Mouse (Mus musculus) megakaryocyte, embryonic 14.5 days (primary cell): Measurements from ENCODE around the gene Flvcr2.

Source experiments
- FLI1 ChIP-seq: IDR thresholded peaks from 2 replicates; pipeline ENCODE4 v1.6.1; 2012; ENCODE audit warnings: low read length, inconsistent platforms, mixed read lengths
- GATA1 ChIP-seq: IDR thresholded peaks from 3 replicates; pipeline ENCODE4 v1.6.1; 2012; ENCODE audit warnings: mixed read lengths, low read length, inconsistent platforms, borderline replicate concordance

DNA sequence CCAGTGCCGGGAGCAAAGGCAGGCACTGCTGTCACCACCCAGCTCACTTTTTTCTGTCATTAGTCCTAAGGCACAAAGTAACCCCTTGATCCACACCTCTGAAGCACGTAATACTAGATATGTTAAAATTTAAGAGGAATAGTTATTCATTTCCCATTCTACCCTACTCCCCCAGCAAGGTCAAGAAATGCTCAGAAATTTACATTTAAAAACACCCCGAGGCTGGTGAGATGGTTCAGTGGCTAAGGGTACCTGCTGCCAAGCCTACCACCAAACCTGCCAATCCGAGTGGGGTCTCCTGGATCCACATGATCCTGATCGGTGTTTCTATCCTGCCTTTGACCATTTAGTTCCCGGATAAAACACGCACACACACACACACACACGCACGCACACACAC is 3.5 kb downstream of the Flvcr2 start:
- no peak for TF ChIP-seq GATA1
- no peak for TF ChIP-seq FLI1
